Mouse (Mus musculus): ENCODE data around the gene Nhp2. TPM values are rescaled to one million over a fixed set of nuclear protein-coding genes. Genes with fewer than 3 reads are reported as not detected.
A peak's percentile ranks its signal among the peaks of the same experiment; 100 is the strongest.
"Not testable (repeated sequence)": the region's sequence is repeated elsewhere in the genome, so short reads cannot be mapped to it uniquely, and the experiment has no call there.

Gene Nhp2
- polyA plus RNA-seq, 1 experiment from 2014 or later = 175 TPM

DNA sequence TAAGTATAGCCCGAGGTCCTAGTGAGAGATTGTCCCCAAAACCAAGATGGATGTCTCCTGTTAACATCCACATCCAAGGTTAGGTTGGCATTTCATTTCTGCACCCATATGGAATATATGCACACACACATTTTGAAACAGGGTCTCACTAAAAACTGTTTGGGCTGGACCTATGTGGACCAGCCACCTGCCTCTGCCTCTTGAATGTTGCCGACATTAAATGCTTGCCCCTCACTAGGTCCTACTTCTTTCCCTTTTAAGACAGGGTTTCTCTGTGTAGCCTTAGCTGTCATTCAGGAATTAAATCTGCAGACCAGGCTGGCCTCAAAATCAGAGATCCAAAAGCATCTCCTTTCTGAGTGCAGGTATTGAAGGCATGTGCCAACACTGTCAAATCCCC lies 22.0 kb upstream of the Nhp2 start:
- Histone ChIP-seq H3K36me3 (ENCODE audit: control insufficient read depth, insufficient read depth, low read length) (peaks cover 39% of the 10 kb centered on the region), H3K9ac (ENCODE audit: low read depth, low read length) (no peak overlapping the region), H3K9me3 (ENCODE audit: control insufficient read depth, low read length) (no peaks in the 10 kb centered on the region), H3K4me2 (ENCODE audit: low read depth, low read length) (no peak overlapping the region), H3K27ac (ENCODE audit: low read length) (no peak overlapping the region), H3K4me1 (ENCODE audit: control insufficient read depth, insufficient read depth, low read length) (peaks cover 8% of the 10 kb centered on the region; the same call in 1 of the 2 replicates), H3K27me3 (replicated peaks; ENCODE audit: control insufficient read depth, insufficient read depth, low read length) (no peaks in the 10 kb centered on the region), H3K4me3 (ENCODE audit: low read length) (no peak overlapping the region)
- ATAC-seq = no peak
- WGBS = 82% methylated on average over 2 of the region's 2 CpGs

DNA sequence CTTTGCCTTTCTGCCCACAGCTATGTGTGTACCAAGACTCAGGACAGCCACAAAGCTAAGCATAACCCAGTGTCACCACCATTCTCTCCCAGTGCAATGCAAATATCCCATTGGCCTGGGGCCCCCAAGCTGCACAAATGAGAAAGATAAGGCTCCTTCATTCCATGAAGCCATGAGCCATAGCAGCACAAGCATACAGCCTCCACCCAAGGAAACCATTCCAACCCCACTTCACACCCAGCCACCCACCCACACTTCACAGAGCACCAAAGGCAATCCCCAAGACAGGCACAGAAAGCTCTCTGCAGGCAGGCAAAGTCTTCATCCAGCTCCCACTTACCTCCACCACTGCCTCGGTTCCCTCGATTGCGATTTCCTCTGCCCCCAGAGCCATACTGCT lies 17.3 kb upstream of the Nhp2 start:
- peaks cover 41% of the 10 kb centered on the region for H3K36me3 ChIP-seq (ENCODE audit: control insufficient read depth, insufficient read depth, low read length)
- peaks cover 29% of the 10 kb centered on the region for H3K4me1 ChIP-seq (ENCODE audit: control insufficient read depth, insufficient read depth, low read length)
- no peaks in the 10 kb centered on the region for H3K9me3 ChIP-seq (ENCODE audit: control insufficient read depth, low read length)
- H3K4me3 ChIP-seq (ENCODE audit: low read length) = no peak overlapping the region
- H3K27me3 ChIP-seq (replicated peaks; ENCODE audit: control insufficient read depth, insufficient read depth, low read length) = no peaks in the 10 kb centered on the region
- ATAC-seq = no peak
- 89% methylated on average over 3 of the region's 3 CpGs for WGBS
- no peak overlapping the region for H3K4me2 ChIP-seq (ENCODE audit: low read depth, low read length)
- no peak overlapping the region for H3K27ac ChIP-seq (ENCODE audit: low read length)
- H3K9ac ChIP-seq (ENCODE audit: low read depth, low read length) = peak overlapping the region; percentile 6; the same call in 1 of the 2 replicates

DNA sequence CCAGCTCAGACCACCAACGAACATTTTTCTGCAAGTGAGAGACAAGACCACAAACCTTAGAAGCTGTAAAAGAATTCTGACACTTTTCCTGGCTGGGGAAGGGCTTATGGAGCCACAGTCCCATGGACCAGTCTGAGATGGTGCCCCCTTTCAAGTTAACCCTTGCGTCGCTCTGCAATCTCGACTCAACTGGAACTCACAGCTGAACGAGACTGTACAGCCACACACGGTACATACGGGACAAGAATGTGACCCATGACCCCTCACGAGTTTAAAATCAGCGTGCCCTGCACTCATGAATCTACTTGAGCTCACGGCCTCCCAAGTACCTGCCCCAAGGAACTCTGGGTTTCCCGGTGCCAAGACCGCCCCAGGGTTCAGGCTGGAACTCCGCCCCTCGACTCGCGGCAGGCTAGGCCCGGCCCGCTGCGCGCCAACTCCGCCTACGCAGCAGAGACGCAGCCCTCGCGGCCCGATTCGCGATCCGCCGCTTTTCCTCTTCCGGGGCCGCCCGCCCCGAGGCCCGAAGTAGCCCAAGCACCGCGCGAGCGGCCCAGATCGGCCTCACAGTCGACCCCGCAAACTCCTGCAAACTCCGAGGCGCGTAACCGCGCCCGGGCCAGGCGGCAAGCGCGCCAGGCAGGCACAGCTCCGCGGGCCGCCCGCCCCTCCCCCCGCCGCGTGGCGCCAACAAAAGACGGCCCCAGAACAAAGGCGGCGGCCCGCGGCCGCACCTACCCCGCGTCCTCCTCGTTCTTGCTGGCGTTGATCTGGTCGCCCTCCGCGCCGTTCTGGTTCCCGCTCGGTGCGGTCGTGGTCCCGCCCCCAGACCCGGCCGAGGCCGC lies 13.7 kb upstream of the Nhp2 start:
- peaks cover 30% of the 10 kb centered on the region for H3K36me3 ChIP-seq (ENCODE audit: control insufficient read depth, insufficient read depth, low read length)
- peak overlapping the region; percentile 94 for H3K4me3 ChIP-seq (ENCODE audit: low read length)
- peak overlapping the region; percentile 99 for H3K9ac ChIP-seq (ENCODE audit: low read depth, low read length)
- H3K27me3 ChIP-seq (replicated peaks; ENCODE audit: control insufficient read depth, insufficient read depth, low read length) = no peaks in the 10 kb centered on the region
- WGBS = under 1% methylated on average over 71 of the region's 81 CpGs
- peak overlapping the region; percentile 92 for H3K4me2 ChIP-seq (ENCODE audit: low read depth, low read length)
- H3K9me3 ChIP-seq (ENCODE audit: control insufficient read depth, low read length) = no peaks in the 10 kb centered on the region
- H3K4me1 ChIP-seq (ENCODE audit: control insufficient read depth, insufficient read depth, low read length) = peaks cover 36% of the 10 kb centered on the region
- H3K27ac ChIP-seq (ENCODE audit: low read length) = peak overlapping the region; percentile 94
- peak; percentile 82 for ATAC-seq

DNA sequence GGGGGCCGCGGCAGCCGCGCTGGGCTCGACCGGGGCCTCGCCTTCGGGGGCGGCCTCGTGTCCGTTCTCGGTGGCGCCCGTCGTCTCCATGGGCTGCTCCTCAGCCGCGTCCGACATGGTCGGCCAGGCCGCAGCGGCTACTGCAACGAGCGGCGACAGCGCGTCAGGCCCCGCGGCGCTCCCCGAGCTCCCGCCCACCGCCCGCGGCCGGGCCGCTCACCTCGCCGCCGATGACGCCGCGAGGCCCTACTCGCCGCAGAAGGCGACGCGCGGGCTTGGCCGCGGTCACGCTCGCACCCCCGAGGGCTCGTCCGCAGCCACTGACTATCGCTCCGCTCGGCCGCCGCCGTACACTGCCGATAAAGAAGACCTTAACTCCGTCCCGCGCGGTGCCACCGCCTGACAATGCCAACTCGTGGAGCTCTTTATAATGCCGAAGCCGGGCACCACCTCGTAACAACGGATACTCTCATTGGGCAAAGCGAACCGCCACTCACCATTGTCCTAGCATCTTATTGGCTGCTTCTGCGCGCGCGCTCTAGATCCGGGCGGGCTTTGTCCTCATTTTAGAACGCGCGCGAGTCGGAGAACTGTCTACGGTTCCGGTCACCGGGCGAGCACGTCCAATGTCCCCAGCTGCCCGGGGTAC lies 13.0 kb upstream of the Nhp2 start, which contains the start of gene Hnrnpab:
Gene Hnrnpab, minus strand, starts transcription at position 401 of the 649 bp plus-strand sequence.
- under 1% methylated on average over 86 of the region's 91 CpGs for WGBS
- Histone ChIP-seq H3K4me1 (ENCODE audit: control insufficient read depth, insufficient read depth, low read length) (peaks cover 36% of the 10 kb centered on the region), H3K9me3 (ENCODE audit: control insufficient read depth, low read length) (no peaks in the 10 kb centered on the region), H3K27me3 (replicated peaks; ENCODE audit: control insufficient read depth, insufficient read depth, low read length) (no peaks in the 10 kb centered on the region), H3K9ac (ENCODE audit: low read depth, low read length) (peak within 1 kb of the TSS; percentile 99), H3K4me2 (ENCODE audit: low read depth, low read length) (peak within 1 kb of the TSS; percentile 92), H3K4me3 (ENCODE audit: low read length) (peak within 1 kb of the TSS; percentile 94), H3K27ac (ENCODE audit: low read length) (peak within 1 kb of the TSS; percentile 94), H3K36me3 (ENCODE audit: control insufficient read depth, insufficient read depth, low read length) (peaks cover 23% of the 10 kb centered on the region)
- peak; percentile 90 for ATAC-seq

DNA sequence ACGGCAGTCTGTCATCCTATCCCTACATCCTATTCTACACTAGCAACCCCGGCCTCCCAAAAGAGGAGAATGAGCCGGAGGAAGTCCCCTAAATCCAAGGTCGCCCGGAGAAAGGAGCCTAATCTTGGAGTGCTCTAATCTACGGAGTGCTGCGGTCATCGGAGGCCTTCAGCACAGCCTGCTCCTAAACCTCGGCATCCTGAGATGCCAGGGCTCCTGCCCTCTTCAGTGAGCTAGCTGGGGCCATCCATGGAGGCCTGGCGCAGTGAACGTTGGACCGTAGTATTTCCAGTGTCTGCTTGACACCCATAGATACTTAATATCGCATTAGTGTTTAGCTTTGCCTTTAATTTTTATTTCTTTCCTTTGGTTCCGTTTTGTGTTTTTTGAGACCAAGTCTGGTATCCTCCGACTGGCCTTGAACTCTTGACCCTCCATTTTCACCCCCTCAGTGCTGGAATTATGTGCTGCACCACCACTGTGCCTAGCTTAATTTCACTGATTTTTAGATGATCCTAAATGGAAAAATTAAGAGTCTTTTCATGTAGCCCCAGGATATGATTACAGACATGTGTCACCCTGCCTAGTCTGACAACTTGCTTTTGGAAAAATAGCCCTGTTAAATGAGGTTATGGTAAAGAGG lies 12.3 kb upstream of the Nhp2 start:
- no peaks in the 10 kb centered on the region for H3K9me3 ChIP-seq (ENCODE audit: control insufficient read depth, low read length)

DNA sequence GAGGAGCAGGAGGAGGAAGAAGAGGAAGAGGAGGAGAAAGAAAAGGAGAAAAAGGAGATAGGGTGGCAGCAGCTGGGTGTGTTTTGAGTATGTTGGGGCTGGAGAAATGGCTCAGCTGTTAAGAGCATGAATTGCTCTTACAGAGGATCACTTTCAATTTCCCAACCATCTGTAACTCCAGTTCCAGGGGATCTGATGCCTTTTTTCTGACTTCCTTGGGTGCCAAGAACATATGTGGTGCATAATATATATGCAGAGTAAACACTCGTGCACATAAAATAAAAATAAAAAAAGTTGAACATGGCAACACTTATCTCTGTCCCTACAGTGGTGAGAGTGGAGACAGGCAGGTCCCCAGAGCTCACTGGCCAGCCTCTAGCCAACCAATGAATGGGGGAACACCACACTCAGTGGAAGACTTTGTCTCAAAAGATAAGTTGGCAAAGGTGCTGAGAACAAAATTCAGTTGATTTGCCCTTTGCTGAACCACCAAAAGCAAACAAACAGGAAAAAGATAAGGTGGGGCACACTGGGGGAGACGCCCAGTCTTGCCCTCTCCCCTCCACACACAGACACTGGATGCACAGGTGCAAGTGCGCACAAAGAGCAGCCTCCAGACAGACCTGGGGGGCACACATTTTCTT lies 10.1 kb upstream of the Nhp2 start:
- Histone ChIP-seq H3K4me2 (ENCODE audit: low read depth, low read length) (no peak overlapping the region), H3K9ac (ENCODE audit: low read depth, low read length) (no peak overlapping the region), H3K4me1 (ENCODE audit: control insufficient read depth, insufficient read depth, low read length) (peaks cover 20% of the 10 kb centered on the region), H3K27me3 (replicated peaks; ENCODE audit: control insufficient read depth, insufficient read depth, low read length) (no peaks in the 10 kb centered on the region), H3K9me3 (ENCODE audit: control insufficient read depth, low read length) (no peaks in the 10 kb centered on the region), H3K27ac (ENCODE audit: low read length) (peak overlapping the region; percentile 47; the same call in 1 of the 2 replicates), H3K4me3 (ENCODE audit: low read length) (no peak overlapping the region), H3K36me3 (ENCODE audit: control insufficient read depth, insufficient read depth, low read length) (peaks cover 5% of the 10 kb centered on the region)
- ATAC-seq = no peak
- WGBS = 65% methylated on average over 3 of the region's 3 CpGs

More for the DNA sequence above, 12.3 kb upstream of the Nhp2 start:
- H3K36me3 ChIP-seq (ENCODE audit: control insufficient read depth, insufficient read depth, low read length) = peaks cover 16% of the 10 kb centered on the region
- peak overlapping the region; percentile 94 for H3K4me3 ChIP-seq (ENCODE audit: low read length)
- peaks cover 32% of the 10 kb centered on the region for H3K4me1 ChIP-seq (ENCODE audit: control insufficient read depth, insufficient read depth, low read length)
- H3K27me3 ChIP-seq (replicated peaks; ENCODE audit: control insufficient read depth, insufficient read depth, low read length) = no peaks in the 10 kb centered on the region
- H3K4me2 ChIP-seq (ENCODE audit: low read depth, low read length) = peak overlapping the region; percentile 82
- WGBS = 7% methylated on average over 15 of the region's 15 CpGs
- H3K27ac ChIP-seq (ENCODE audit: low read length) = peak overlapping the region; percentile 88
- H3K9ac ChIP-seq (ENCODE audit: low read depth, low read length) = peak overlapping the region; percentile 77
- ATAC-seq = peak; percentile 57

DNA sequence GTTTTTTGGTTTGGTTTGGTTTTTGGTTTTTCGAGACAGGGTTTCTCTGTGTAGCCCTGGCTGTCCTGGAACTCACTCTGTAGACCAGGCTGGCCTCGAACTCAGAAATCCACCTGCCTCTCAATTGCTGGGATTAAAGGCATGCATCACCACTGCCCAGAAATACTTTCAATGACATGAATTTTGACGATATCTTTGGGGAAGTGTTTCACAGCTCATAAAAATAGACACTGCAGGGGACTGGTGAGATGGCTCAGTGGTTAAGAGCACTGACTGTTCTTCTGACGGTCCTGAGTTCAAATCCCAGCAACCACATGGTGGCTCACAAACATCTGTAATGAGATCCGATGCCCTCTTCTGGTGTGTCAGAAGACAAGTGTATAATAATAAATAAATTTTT lies 9.6 kb upstream of the Nhp2 start:
- not testable (repeated sequence) for H3K36me3 ChIP-seq (ENCODE audit: control insufficient read depth, insufficient read depth, low read length); ATAC-seq; H3K4me3 ChIP-seq (ENCODE audit: low read length); H3K27me3 ChIP-seq (replicated peaks; ENCODE audit: control insufficient read depth, insufficient read depth, low read length); H3K9me3 ChIP-seq (ENCODE audit: control insufficient read depth, low read length); H3K27ac ChIP-seq (ENCODE audit: low read length); H3K9ac ChIP-seq (ENCODE audit: low read depth, low read length); H3K4me2 ChIP-seq (ENCODE audit: low read depth, low read length)
- 85% methylated on average over 5 of the region's 5 CpGs for WGBS
- peaks cover 20% of the 10 kb centered on the region for H3K4me1 ChIP-seq (ENCODE audit: control insufficient read depth, insufficient read depth, low read length)

DNA sequence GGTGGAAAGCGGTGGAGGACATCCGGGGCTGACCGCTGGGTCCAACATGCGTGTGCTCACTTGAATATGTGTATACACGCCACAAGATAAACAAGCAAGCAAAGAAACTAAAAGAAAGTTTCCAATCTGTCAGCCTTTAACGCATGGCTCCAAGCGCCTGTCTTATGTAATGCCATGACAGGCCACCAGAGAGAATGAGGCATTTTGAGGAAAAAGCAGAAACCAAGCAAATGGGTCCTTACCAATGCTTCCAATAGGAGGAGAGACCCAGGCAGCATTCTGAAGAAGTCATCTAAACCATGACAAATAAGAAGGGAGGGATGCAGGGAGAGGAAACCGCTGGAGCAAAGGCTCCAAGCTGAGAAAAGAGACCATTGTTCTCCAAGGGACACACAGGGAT lies 5.3 kb upstream of the Nhp2 start:
- 73% methylated on average over 8 of the region's 8 CpGs for WGBS
- 0 out of 2 replicates have a peak overlapping the region, but pooled peaks have one; percentile 78 for H3K9ac ChIP-seq (ENCODE audit: low read depth, low read length)
- no peak for ATAC-seq

DNA sequence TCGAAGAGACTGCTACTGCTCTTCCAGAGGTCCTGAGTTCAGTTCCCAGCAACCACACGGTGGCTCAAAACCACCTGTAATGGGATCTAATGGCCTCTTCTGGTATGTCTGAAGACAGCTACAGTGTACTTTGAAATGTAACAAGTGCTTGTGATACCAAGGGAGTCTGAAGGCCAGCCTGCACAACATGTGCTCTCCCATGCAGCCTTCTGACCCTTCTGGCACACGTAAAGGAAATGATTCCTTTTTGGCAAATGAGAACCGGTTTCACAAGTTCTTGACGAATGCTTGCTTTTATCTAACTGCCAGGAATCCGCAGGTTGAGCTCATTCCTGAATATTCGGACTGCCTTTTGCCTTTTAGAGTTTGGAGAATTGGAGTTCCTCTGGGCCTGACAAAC lies 4.4 kb upstream of the Nhp2 start:
- WGBS = 24% methylated on average over 7 of the region's 7 CpGs
- peak; percentile 65 for ATAC-seq
- Histone ChIP-seq H3K4me2 (ENCODE audit: low read depth, low read length) (peak overlapping the region; percentile 74), H3K36me3 (ENCODE audit: control insufficient read depth, insufficient read depth, low read length) (no peaks in the 10 kb centered on the region), H3K4me3 (ENCODE audit: low read length) (peak overlapping the region; percentile 49), H3K27me3 (replicated peaks; ENCODE audit: control insufficient read depth, insufficient read depth, low read length) (no peaks in the 10 kb centered on the region), H3K9ac (ENCODE audit: low read depth, low read length) (peak overlapping the region; percentile 78), H3K27ac (ENCODE audit: low read length) (peak overlapping the region; percentile 96), H3K9me3 (ENCODE audit: control insufficient read depth, low read length) (no peaks in the 10 kb centered on the region), H3K4me1 (ENCODE audit: control insufficient read depth, insufficient read depth, low read length) (peaks cover 15% of the 10 kb centered on the region)

More for the DNA sequence above, 5.3 kb upstream of the Nhp2 start:
- no peaks in the 10 kb centered on the region for H3K36me3 ChIP-seq (ENCODE audit: control insufficient read depth, insufficient read depth, low read length)
- H3K27ac ChIP-seq (ENCODE audit: low read length) = peak overlapping the region; percentile 96
- no peaks in the 10 kb centered on the region for H3K9me3 ChIP-seq (ENCODE audit: control insufficient read depth, low read length)
- no peaks in the 10 kb centered on the region for H3K27me3 ChIP-seq (replicated peaks; ENCODE audit: control insufficient read depth, insufficient read depth, low read length)
- no peak overlapping the region for H3K4me2 ChIP-seq (ENCODE audit: low read depth, low read length)
- no peak overlapping the region for H3K4me3 ChIP-seq (ENCODE audit: low read length)
- H3K4me1 ChIP-seq (ENCODE audit: control insufficient read depth, insufficient read depth, low read length) = peaks cover 17% of the 10 kb centered on the region
